Mouse (Mus musculus): Measurements from ENCODE around the gene Rad51b. TPM values are rescaled to one million over a fixed set of nuclear protein-coding genes. Genes with fewer than 3 reads are reported as not detected.

Rad51b gene
- total and polyA plus RNA-seq, 2 experiments from 2014 or later, result 1.4 to 1.8 TPM

GRCm38 (mm10) chr12:79380190-79380589 is 83.1 kb downstream of the Rad51b start:
- no peak for DNase-seq (ENCODE audit: low spot score)
- peaks cover 14% of the 10 kb centered on the region for H3K4me1 ChIP-seq (ENCODE audit: control insufficient read depth, insufficient read depth)
- no peak for ATAC-seq (ENCODE audit: insufficient read depth, low read depth)
- no peak overlapping the region for H3K4me2 ChIP-seq (ENCODE audit: low read depth, low read length)
- H3K9ac ChIP-seq (replicated peaks; ENCODE audit: low read depth, low read length), result no peak overlapping the region
- H3K9me3 ChIP-seq (replicated peaks; ENCODE audit: control insufficient read depth, low read length), result no peaks in the 10 kb centered on the region
- H3K27ac ChIP-seq (ENCODE audit: low read depth), result no peak overlapping the region
- no peak overlapping the region for H3K4me3 ChIP-seq (ENCODE audit: low read depth, low read length)
- no peaks in the 10 kb centered on the region for H3K36me3 ChIP-seq (replicated peaks; ENCODE audit: control insufficient read depth, insufficient read depth, low read length)
- TF ChIP-seq EP300 (IDR thresholded peaks at IDR 0.05; ENCODE audit: low read depth) (no peak), CTCF (IDR thresholded peaks at IDR 0.05; ENCODE audit: low read depth) (no peak)
- WGBS, result 87% methylated on average over 1 of the region's 1 CpGs
- H3K27me3 ChIP-seq (ENCODE audit: control insufficient read depth, insufficient read depth, low read length), result no peaks in the 10 kb centered on the region

GRCm38 (mm10) chr12:79381489-79381888 is 84.4 kb downstream of the Rad51b start:
- Histone ChIP-seq H3K9me3 (replicated peaks; ENCODE audit: control insufficient read depth, low read length) (no peaks in the 10 kb centered on the region), H3K4me3 (ENCODE audit: low read depth, low read length) (no peak overlapping the region), H3K27me3 (ENCODE audit: control insufficient read depth, insufficient read depth, low read length) (no peaks in the 10 kb centered on the region), H3K4me2 (ENCODE audit: low read depth, low read length) (no peak overlapping the region), H3K27ac (ENCODE audit: low read depth) (no peak overlapping the region), H3K4me1 (ENCODE audit: control insufficient read depth, insufficient read depth) (peaks cover 14% of the 10 kb centered on the region), H3K9ac (replicated peaks; ENCODE audit: low read depth, low read length) (no peak overlapping the region), H3K36me3 (replicated peaks; ENCODE audit: control insufficient read depth, insufficient read depth, low read length) (no peaks in the 10 kb centered on the region)
- 67% methylated on average over 3 of the region's 3 CpGs for WGBS
- DNase-seq (ENCODE audit: low spot score), result no peak
- TF ChIP-seq CTCF (IDR thresholded peaks at IDR 0.05; ENCODE audit: low read depth) (no peak), EP300 (IDR thresholded peaks at IDR 0.05; ENCODE audit: low read depth) (no peak)
- ATAC-seq (ENCODE audit: insufficient read depth, low read depth), result no peak

- H3K27me3 ChIP-seq (ENCODE audit: control insufficient read depth, insufficient read depth, low read length), result no peaks in the 10 kb centered on the region
- 56% methylated on average over 2 of the region's 2 CpGs for WGBS
- H3K4me2 ChIP-seq (ENCODE audit: low read depth, low read length), result no peak overlapping the region
- ATAC-seq (ENCODE audit: insufficient read depth, low read depth), result no peak
- DNase-seq (ENCODE audit: low spot score), result no peak
- H3K4me1 ChIP-seq (ENCODE audit: control insufficient read depth, insufficient read depth), result peaks cover 14% of the 10 kb centered on the region
- H3K4me3 ChIP-seq (ENCODE audit: low read depth, low read length), result no peak overlapping the region
- no peak overlapping the region for H3K9ac ChIP-seq (replicated peaks; ENCODE audit: low read depth, low read length)
- H3K9me3 ChIP-seq (replicated peaks; ENCODE audit: control insufficient read depth, low read length), result no peaks in the 10 kb centered on the region
- H3K36me3 ChIP-seq (replicated peaks; ENCODE audit: control insufficient read depth, insufficient read depth, low read length), result no peaks in the 10 kb centered on the region
- TF ChIP-seq EP300 (IDR thresholded peaks at IDR 0.05; ENCODE audit: low read depth) (no peak), CTCF (IDR thresholded peaks at IDR 0.05; ENCODE audit: low read depth) (no peak)
- no peak overlapping the region for H3K27ac ChIP-seq (ENCODE audit: low read depth)
These were observed 85.3 kb downstream of the Rad51b start for GRCm38 (mm10) chr12:79382416-79382815.

- Histone ChIP-seq H3K4me1 (ENCODE audit: control insufficient read depth, insufficient read depth) (peaks cover 19% of the 10 kb centered on the region; the same call in 1 of the 2 replicates), H3K27ac (ENCODE audit: low read depth) (no peak overlapping the region), H3K4me3 (ENCODE audit: low read depth, low read length) (no peak overlapping the region), H3K36me3 (replicated peaks; ENCODE audit: control insufficient read depth, insufficient read depth, low read length) (no peaks in the 10 kb centered on the region), H3K9ac (replicated peaks; ENCODE audit: low read depth, low read length) (no peak overlapping the region), H3K9me3 (replicated peaks; ENCODE audit: control insufficient read depth, low read length) (no peaks in the 10 kb centered on the region), H3K4me2 (ENCODE audit: low read depth, low read length) (no peak overlapping the region), H3K27me3 (ENCODE audit: control insufficient read depth, insufficient read depth, low read length) (no peaks in the 10 kb centered on the region)
- ATAC-seq (ENCODE audit: insufficient read depth, low read depth) (no peak), DNase-seq (ENCODE audit: low spot score) (no peak)
- TF ChIP-seq CTCF (IDR thresholded peaks at IDR 0.05; ENCODE audit: low read depth) (no peak), EP300 (IDR thresholded peaks at IDR 0.05; ENCODE audit: low read depth) (no peak)
- 44% methylated on average over 3 of the region's 3 CpGs for WGBS
These were observed 86.5 kb downstream of the Rad51b start for GRCm38 (mm10) chr12:79383583-79383982.

- Histone ChIP-seq H3K9ac (replicated peaks; ENCODE audit: low read depth, low read length) (peak overlapping the region; percentile 40; the same call in 1 of the 2 replicates), H3K27me3 (ENCODE audit: control insufficient read depth, insufficient read depth, low read length) (no peaks in the 10 kb centered on the region), H3K9me3 (replicated peaks; ENCODE audit: control insufficient read depth, low read length) (no peaks in the 10 kb centered on the region), H3K4me1 (ENCODE audit: control insufficient read depth, insufficient read depth) (peaks cover 29% of the 10 kb centered on the region), H3K27ac (ENCODE audit: low read depth) (peak overlapping the region; percentile 51; the same call in 1 of the 2 replicates), H3K4me2 (ENCODE audit: low read depth, low read length) (peak overlapping the region; percentile 37), H3K36me3 (replicated peaks; ENCODE audit: control insufficient read depth, insufficient read depth, low read length) (no peaks in the 10 kb centered on the region), H3K4me3 (ENCODE audit: low read depth, low read length) (no peak overlapping the region)
- no peak for DNase-seq (ENCODE audit: low spot score)
- WGBS, result 26% methylated on average over 9 of the region's 9 CpGs
- no peak for TF ChIP-seq EP300 (IDR thresholded peaks at IDR 0.05; ENCODE audit: low read depth)
- TF ChIP-seq CTCF (IDR thresholded peaks at IDR 0.05; ENCODE audit: low read depth), result no peak
- no peak for ATAC-seq (ENCODE audit: insufficient read depth, low read depth)
These were observed 87.7 kb downstream of the Rad51b start for GRCm38 (mm10) chr12:79384787-79385186.

- peak overlapping the region; percentile 51; the same call in 1 of the 2 replicates for H3K27ac ChIP-seq (ENCODE audit: low read depth)
- ATAC-seq (ENCODE audit: insufficient read depth, low read depth) (no peak), DNase-seq (ENCODE audit: low spot score) (no peak)
- no peaks in the 10 kb centered on the region for H3K9me3 ChIP-seq (replicated peaks; ENCODE audit: control insufficient read depth, low read length)
- no peak overlapping the region for H3K4me3 ChIP-seq (ENCODE audit: low read depth, low read length)
- TF ChIP-seq CTCF (IDR thresholded peaks at IDR 0.05; ENCODE audit: low read depth) (no peak), EP300 (IDR thresholded peaks at IDR 0.05; ENCODE audit: low read depth) (no peak)
- 84% methylated on average over 5 of the region's 5 CpGs for WGBS
- no peaks in the 10 kb centered on the region for H3K27me3 ChIP-seq (ENCODE audit: control insufficient read depth, insufficient read depth, low read length)
- H3K9ac ChIP-seq (replicated peaks; ENCODE audit: low read depth, low read length), result peak overlapping the region; percentile 40; the same call in 1 of the 2 replicates
- H3K4me1 ChIP-seq (ENCODE audit: control insufficient read depth, insufficient read depth), result peaks cover 30% of the 10 kb centered on the region
- no peaks in the 10 kb centered on the region for H3K36me3 ChIP-seq (replicated peaks; ENCODE audit: control insufficient read depth, insufficient read depth, low read length)
- H3K4me2 ChIP-seq (ENCODE audit: low read depth, low read length), result 0 out of 2 replicates have a peak overlapping the region, but pooled peaks have one; percentile 37
These were observed 88.1 kb downstream of the Rad51b start for GRCm38 (mm10) chr12:79385199-79385598.
